In the genomic region with DNA sequence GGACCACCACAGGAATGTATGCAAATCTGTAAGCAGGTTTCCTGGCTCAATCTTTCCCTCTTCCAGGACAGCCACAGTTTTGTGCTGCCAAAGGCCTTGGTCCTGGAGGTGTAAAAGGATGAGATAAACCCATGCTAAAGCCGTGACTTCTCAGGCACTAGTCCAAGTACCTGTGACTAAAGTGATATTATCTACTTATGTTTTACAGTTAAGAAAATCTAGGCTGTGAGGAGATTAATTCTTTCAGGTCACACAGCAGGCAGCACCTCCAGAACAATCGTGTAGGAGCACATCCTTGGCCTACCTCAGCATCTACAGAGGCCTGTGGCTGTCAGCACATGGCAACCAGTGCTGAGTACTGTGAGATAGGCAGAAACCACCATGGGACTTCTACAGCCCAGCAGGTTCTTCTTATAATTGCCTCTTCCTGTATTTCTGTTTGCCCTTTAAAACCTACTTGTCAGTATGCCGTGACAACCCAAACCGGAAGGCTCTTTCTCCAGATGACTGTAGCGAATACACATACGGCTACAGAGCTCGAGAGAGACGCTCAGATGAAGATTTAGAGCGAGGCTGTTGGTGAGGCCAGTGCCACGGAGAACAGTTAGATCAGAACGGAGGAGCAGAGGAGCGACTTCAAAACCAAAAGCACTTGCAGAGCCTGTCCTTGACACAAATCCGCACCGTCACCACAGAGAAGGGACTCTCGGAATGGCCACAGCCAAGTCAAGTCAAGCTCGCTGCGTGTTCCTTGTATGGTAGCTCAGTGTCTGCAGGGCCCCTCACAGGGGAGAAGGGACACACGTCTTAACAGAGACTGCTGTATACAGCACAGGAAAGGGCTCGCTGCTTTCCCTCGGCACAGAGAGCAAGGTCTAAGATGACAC, we compare ENCODE assay signal across 10 mouse cellular contexts. TPM values are rescaled to one million over a fixed set of nuclear protein-coding genes. Genes with fewer than 3 reads are reported as not detected.
A peak's percentile ranks its signal among the peaks of the same experiment; 100 is the strongest.
DNase-seq lines count a peak whose midpoint lies in the region; ATAC-seq and TF ChIP-seq lines count a peak whose summit lies in the region.
"Had no signal": no experiment of that assay in that cellular context is flagged by ENCODE, and none has a peak within 500 bp of the region (broad histone marks: within the 10 kb centered on the region; RNA-seq: fewer than 3 reads in every experiment).

No protein-coding gene starts in this region.

- ATAC-seq in hematopoietic stem cell, adult 5-6 weeks (replicated peaks in 1 of 2; ENCODE audit: insufficient read depth in 1 of 2, low FRiP score in 2 of 2, low TSS enrichment in 1 of 2, low read depth in 1 of 2, poor library complexity in 2 of 2, severe bottlenecking in 2 of 2) = peak; percentile 57 to 74
- ATAC-seq in midbrain, postnatal 0 days (ENCODE audit: low FRiP score) = peak; percentile 45

- H3K9ac ChIP-seq in CH12.LX (ENCODE audit: insufficient read depth, low read depth) = no peak overlapping the region
- H3K9ac ChIP-seq in midbrain, postnatal 0 days (replicated peaks; ENCODE audit: low read length, poor library complexity, severe bottlenecking) = no peak overlapping the region
- H3K9ac ChIP-seq: stomach, embryonic 15.5 days had no signal

- TF ChIP-seq CTCF in gastrocnemius, adult 2 months (IDR thresholded peaks at IDR 0.05) = no peak
- no peak for TF ChIP-seq CTCF in CH12.LX (conservative IDR thresholded peaks at IDR 0.05 in 1 of 2, IDR thresholded peaks at IDR 0.05 in 1 of 2; ENCODE audit: low read depth in 2 of 2, low read length in 2 of 2)
- no peak for TF ChIP-seq CTCF in midbrain, postnatal 0 days (IDR thresholded peaks at IDR 0.05)

- H3K9me3 ChIP-seq in CH12.LX (replicated peaks; ENCODE audit: low read length) = no peaks in the 10 kb centered on the region
- no peaks in the 10 kb centered on the region for H3K9me3 ChIP-seq in midbrain, postnatal 0 days (ENCODE audit: low read length)
- H3K9me3 ChIP-seq: limb, embryonic 12.5 days; stomach, embryonic 15.5 days had no signal

- TF ChIP-seq POLR2A in CH12.LX (IDR thresholded peaks at IDR 0.05; ENCODE audit: low read depth, low read length) = no peak

- H3K4me1 ChIP-seq in CH12.LX (ENCODE audit: control insufficient read depth in 1 of 2, insufficient read depth in 2 of 2) = peaks cover 3 to 50% of the 10 kb centered on the region in 2 experiments
- H3K4me1 ChIP-seq in midbrain, postnatal 0 days (ENCODE audit: insufficient read depth, low read length) = peaks cover 5% of the 10 kb centered on the region; the same call in 1 of the 2 replicates

- peak overlapping the region; percentile 47 for H3K4me3 ChIP-seq in gastrocnemius, adult 2 months
- no peak overlapping the region for H3K4me3 ChIP-seq in CH12.LX (replicated peaks in 1 of 3; ENCODE audit: low read depth in 2 of 3, low read length in 2 of 3, poor library complexity in 1 of 3)
- H3K4me3 ChIP-seq in midbrain, postnatal 0 days (ENCODE audit: low read depth, low read length) = no peak overlapping the region
- H3K4me3 ChIP-seq: limb, embryonic 12.5 days; stomach, embryonic 15.5 days had no signal

- 65% methylated on average over 20 of the region's 20 CpGs for WGBS in midbrain, postnatal 0 days

- no peak for DNase-seq in gastrocnemius, adult 2 months
- DNase-seq in gastrocnemius, postnatal 4 days (ENCODE audit: low spot score in 2 of 2) = no peak
- DNase-seq in CH12.LX (ENCODE audit: extremely low read depth) = no peak
- no peak for DNase-seq in midbrain, postnatal 0 days (ENCODE audit: low spot score)
- DNase-seq in left cerebral cortex, postnatal 14 days (ENCODE audit: low spot score in 2 of 2) = no peak
- no peak for DNase-seq in testis, postnatal 10 days (ENCODE audit: low spot score)
- no peak for DNase-seq in urinary bladder, adult 18-20 months (ENCODE audit: low spot score in 2 of 2)

- H3K36me3 ChIP-seq in CH12.LX (replicated peaks in 1 of 2; ENCODE audit: control insufficient read depth in 1 of 2, insufficient read depth in 1 of 2, low read length in 1 of 2) = peaks cover 2 to 7% of the 10 kb centered on the region in 2 experiments
- H3K36me3 ChIP-seq in midbrain, postnatal 0 days (ENCODE audit: insufficient read depth, low read length) = 0 out of 2 replicates have a peak, but pooled peaks cover 4% of the 10 kb centered on the region
- H3K36me3 ChIP-seq: limb, embryonic 12.5 days; stomach, embryonic 15.5 days had no signal

- no peaks in the 10 kb centered on the region for H3K79me2 ChIP-seq in CH12.LX (replicated peaks; ENCODE audit: control insufficient read depth, extremely low read depth, insufficient read depth, poor library complexity, severe bottlenecking)

- no peak overlapping the region for H3K4me2 ChIP-seq in CH12.LX (ENCODE audit: insufficient read depth, low read depth, poor library complexity, severe bottlenecking)
- H3K4me2 ChIP-seq in midbrain, postnatal 0 days (ENCODE audit: low read depth, low read length, poor library complexity, severe bottlenecking) = no peak overlapping the region
- H3K4me2 ChIP-seq: limb, embryonic 12.5 days; stomach, embryonic 15.5 days had no signal

- no peak for TF ChIP-seq RAD21 in CH12.LX (IDR thresholded peaks at IDR 0.05; ENCODE audit: low read depth, low read length)

- no peak for TF ChIP-seq EP300 in CH12.LX (IDR thresholded peaks at IDR 0.05; ENCODE audit: low read length)

- H3K27ac ChIP-seq in gastrocnemius, adult 2 months = peak overlapping the region; percentile 49
- peak overlapping the region; percentile 24 for H3K27ac ChIP-seq in CH12.LX (ENCODE audit: insufficient read depth, low read depth)
- peak overlapping the region; percentile 74 for H3K27ac ChIP-seq in midbrain, postnatal 0 days (ENCODE audit: low read depth, low read length)
- H3K27ac ChIP-seq: limb, embryonic 12.5 days; stomach, embryonic 15.5 days had no signal

- dilution Hi-C loops in CH12.LX (cut with MboI; ENCODE audit: extremely low pct_ligation_motif_present, extremely low pct_unique_long_range_greater_than_20kb, low sequenced_read_pairs) = no loop called here

- intact Hi-C loops in gastrocnemius, adult 2 months (cut with DNase I) = no loop called here
- intact Hi-C loops in left cerebral cortex, postnatal 14 days (cut with DNase I) = no loop called here

- H3K27me3 ChIP-seq in CH12.LX (replicated peaks) = no peaks in the 10 kb centered on the region
- no peaks in the 10 kb centered on the region for H3K27me3 ChIP-seq in midbrain, postnatal 0 days (ENCODE audit: insufficient read depth, low read length)
- H3K27me3 ChIP-seq: stomach, embryonic 15.5 days had no signal

- in situ Hi-C loops in CH12.LX (cut with MboI; ENCODE audit: low pct_ligation_motif_present, low pct_unique_long_range_greater_than_20kb, low sequenced_read_pairs) = no loop called here

TF ChIP-seq in CH12.LX, 34 proteins besides CTCF, POLR2A, EP300 and RAD21:
- TF ChIP-seq MAFK (IDR thresholded peaks at IDR 0.05; ENCODE audit: insufficient replicate concordance, low read length) (no peak), UBTF (IDR thresholded peaks at IDR 0.05; ENCODE audit: low read depth, low read length) (no peak), GABPA (IDR thresholded peaks at IDR 0.05; ENCODE audit: insufficient replicate concordance, low read depth, low read length) (no peak), ZMIZ1 (IDR thresholded peaks at IDR 0.05; ENCODE audit: low read depth, low read length) (no peak), TCF12 (IDR thresholded peaks at IDR 0.05; ENCODE audit: low read depth, low read length) (no peak), ETS1 (conservative IDR thresholded peaks at IDR 0.05; ENCODE audit: low read depth, low read length) (no peak), CHD2 (IDR thresholded peaks at IDR 0.05; ENCODE audit: low read length) (no peak), KAT2A (IDR thresholded peaks at IDR 0.05; ENCODE audit: insufficient replicate concordance, low read length) (no peak), MAX (IDR thresholded peaks at IDR 0.05; ENCODE audit: low read length) (no peak), JUND (conservative IDR thresholded peaks at IDR 0.05; ENCODE audit: low read depth, low read length) (no peak), PAX5 (IDR thresholded peaks at IDR 0.05; ENCODE audit: low read length) (no peak), JUN (IDR thresholded peaks at IDR 0.05; ENCODE audit: insufficient read depth, low read depth, low read length) (no peak), USF1 (IDR thresholded peaks at IDR 0.05; ENCODE audit: low read depth, low read length) (no peak)

RNA-seq across cellular contexts. Expression of gene N4bp2l1, which starts 3.8 kb away (rescaled TPM):
- 1 to 10 TPM; 3.0 to 3.8 TPM for total RNA-seq in gastrocnemius, adult 2 months (2021)
- total RNA-seq in gastrocnemius, postnatal 4 days (2021) = 1 to 10 TPM; 3.5 to 3.9 TPM
- total RNA-seq in CH12.LX (2012; rRNA removed) (6.5 and 10.2 TPM in 2 replicates), CH12.LX (2014; rRNA removed) (8.9 and 9.5 TPM in 2 replicates)
- 16.4 and 18.6 TPM in 2 replicates for polyA plus RNA-seq in CH12.LX (2012; ENCODE audit: insufficient read length, low read depth)
- total RNA-seq in hematopoietic stem cell, adult 5-6 weeks (2017) = 35.3 and 35.5 TPM in 2 replicates
- 16.8 and 20.5 TPM in 2 replicates for total RNA-seq in midbrain, postnatal 0 days (2014; rRNA removed)
- 38.0 and 40.1 TPM in 2 replicates for polyA plus RNA-seq in midbrain, postnatal 0 days (2015; fragmentation: Nextera tagmentation; extraction: Ambion mirVana)
- 10 to 100 TPM; 36.8 to 39.5 TPM for total RNA-seq in left cerebral cortex, postnatal 14 days (2021)

Comparison
In these comparisons a context has a peak if more than half of its experiments do, and no peak if none do; other contexts are left out.
1. H3K27ac ChIP-seq: peak in every context shown above with its lines; median percentile 74 in midbrain, postnatal 0 days; 49 in gastrocnemius, adult 2 months; 24 in CH12.LX.